Mouse (Mus musculus) hindbrain, postnatal 0 days (tissue): ENCODE results near the gene Sult6b2. TPM values are rescaled to one million over a fixed set of nuclear protein-coding genes. Genes with fewer than 3 reads are reported as not detected.

Experiments used
- ATAC-seq: fragments of 200-750 bp; cut with Nextera tagmentation; 2 replicates; pipeline ENCODE4 v1.8.0; 2017; ENCODE audit warnings: mild to moderate bottlenecking, moderate TSS enrichment, moderate library complexity
- DNase-seq: peaks from one replicate; pipeline ENCODE4 v3.0.0-alpha.2; 2015; ENCODE audit warnings: low spot score
- H3K27ac ChIP-seq: fragments of 300-500 bp; sonication (generic); 2 replicates; pipeline ENCODE4 v1.5.1; 2014; ENCODE audit warnings: mild to moderate bottlenecking
- H3K27me3 ChIP-seq: fragments of 300-500 bp; sonication (generic); 2 replicates; pipeline ENCODE4 v1.6.1; 2014; ENCODE audit warnings: low read length, mixed read lengths; ENCODE audit not compliant: insufficient read depth
- H3K36me3 ChIP-seq: fragments of 300-500 bp; sonication (generic); 2 replicates; pipeline ENCODE4 v1.6.1; 2014; ENCODE audit warnings: low read length, mixed read lengths; ENCODE audit not compliant: insufficient read depth
- H3K4me1 ChIP-seq: fragments of 300-500 bp; sonication (generic); 2 replicates; pipeline ENCODE4 v1.6.1; 2014; ENCODE audit warnings: antibody characterized with exemption, low read length, mixed read lengths; ENCODE audit not compliant: insufficient read depth
- H3K4me2 ChIP-seq: fragments of 300-500 bp; sonication (generic); 2 replicates; pipeline ENCODE4 v1.6.1; 2014; ENCODE audit warnings: low read depth, mild to moderate bottlenecking, low read length, moderate library complexity, mixed read lengths
- H3K4me3 ChIP-seq: fragments of 300-500 bp; sonication (generic); 2 replicates; pipeline ENCODE4 v1.5.1; 2014; ENCODE audit warnings: low read length
- H3K9ac ChIP-seq: fragments of 300-500 bp; sonication (generic); replicated peaks from 2 replicates; pipeline ENCODE4 v1.6.1; 2014; ENCODE audit warnings: mild to moderate bottlenecking, low read length, moderate library complexity, mixed read lengths
- H3K9me3 ChIP-seq: fragments of 300-500 bp; sonication (generic); 2 replicates; pipeline ENCODE4 v1.6.1; 2016; ENCODE audit warnings: low read length, mixed read lengths
- CTCF ChIP-seq: IDR thresholded peaks from 2 replicates; pipeline ENCODE4 v1.5.1; 2016; ENCODE audit warnings: antibody characterized with exemption, control low read depth, low read depth
- WGBS: fragments of 180-500 bp; shearing (Covaris S2); extraction: QIAGEN DNeasy Blood & Tissue Kit; methylation state at CpG from one replicate; pipeline ENCODE4 v1.1.7; 2014; 5-methylcytosine and 5-hydroxymethylcytosine counted together
- polyA plus RNA-seq: library from polyadenylated mRNA; unstranded; fragments of >200 nt; fragmentation: Nextera tagmentation; extraction: Ambion mirVana; gene quantifications from 2 replicates; pipeline ENCODE4 v1.2.1, GENCODE M21; 2015
- total RNA-seq: library from RNA; depleted of rRNA; stranded (reverse); fragments of >200 nt; gene quantifications from 2 replicates; pipeline ENCODE4 v1.2.3, GENCODE M21; 2014

The Sult6b2 gene
- total and polyA plus RNA-seq, 2 experiments from 2014 or later = 0.28 TPM; not detected in 1

DNA sequence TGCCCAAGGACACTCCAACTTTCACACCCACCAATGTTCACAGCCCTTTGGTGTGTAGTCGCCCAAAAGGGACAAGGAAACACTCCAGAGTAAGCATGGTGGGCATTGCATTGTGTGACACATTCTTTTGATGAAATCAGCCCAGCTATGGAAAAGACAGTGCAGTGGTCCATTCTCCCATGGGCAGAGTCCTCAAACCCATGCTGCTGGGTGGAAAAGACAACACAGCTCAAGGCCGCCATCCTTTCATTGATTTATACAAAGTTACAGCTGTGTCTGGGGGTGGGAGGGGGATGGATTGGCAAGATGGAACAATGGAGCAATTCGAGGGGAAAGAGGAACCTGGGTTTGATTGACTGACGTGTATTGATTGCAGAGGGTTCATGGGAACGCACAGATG is 8.7 kb upstream of the Sult6b2 start:
- 49% methylated on average over 5 of the region's 5 CpGs for WGBS
- Histone ChIP-seq H3K36me3 (no peaks in the 10 kb centered on the region), H3K9me3 (no peaks in the 10 kb centered on the region), H3K4me3 (no peak overlapping the region), H3K27me3 (no peaks in the 10 kb centered on the region), H3K4me2 (no peak overlapping the region), H3K9ac (no peak overlapping the region), H3K4me1 (no peaks in the 10 kb centered on the region), H3K27ac (no peak overlapping the region)
- TF ChIP-seq CTCF = no peak
- DNase-seq (no peak), ATAC-seq (no peak)

DNA sequence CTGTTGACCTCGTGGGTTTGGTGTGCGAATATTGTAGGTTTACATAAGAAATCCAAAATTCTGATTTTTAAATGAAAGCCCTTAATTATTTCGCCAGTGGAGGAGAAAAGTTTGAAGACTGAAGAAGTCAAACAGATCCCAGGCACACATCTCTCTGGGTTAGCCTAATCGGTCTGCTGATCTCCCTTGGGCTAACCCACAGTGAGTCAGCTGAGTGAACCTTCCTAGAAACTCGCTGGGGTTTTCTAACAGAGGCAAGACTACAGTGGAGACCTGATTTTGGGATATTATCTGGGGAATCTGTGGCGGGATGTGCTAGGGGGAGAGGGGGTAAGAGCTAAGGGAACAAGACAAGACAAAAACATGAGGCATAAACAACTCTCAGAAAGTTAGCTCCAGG is 5.9 kb upstream of the Sult6b2 start:
- ATAC-seq (no peak), DNase-seq (no peak)
- Histone ChIP-seq H3K36me3 (no peaks in the 10 kb centered on the region), H3K4me1 (no peaks in the 10 kb centered on the region), H3K27ac (no peak overlapping the region), H3K9me3 (no peaks in the 10 kb centered on the region), H3K4me2 (no peak overlapping the region), H3K9ac (no peak overlapping the region), H3K4me3 (no peak overlapping the region), H3K27me3 (no peaks in the 10 kb centered on the region)
- no peak for TF ChIP-seq CTCF
- 70% methylated on average over 6 of the region's 6 CpGs for WGBS

DNA sequence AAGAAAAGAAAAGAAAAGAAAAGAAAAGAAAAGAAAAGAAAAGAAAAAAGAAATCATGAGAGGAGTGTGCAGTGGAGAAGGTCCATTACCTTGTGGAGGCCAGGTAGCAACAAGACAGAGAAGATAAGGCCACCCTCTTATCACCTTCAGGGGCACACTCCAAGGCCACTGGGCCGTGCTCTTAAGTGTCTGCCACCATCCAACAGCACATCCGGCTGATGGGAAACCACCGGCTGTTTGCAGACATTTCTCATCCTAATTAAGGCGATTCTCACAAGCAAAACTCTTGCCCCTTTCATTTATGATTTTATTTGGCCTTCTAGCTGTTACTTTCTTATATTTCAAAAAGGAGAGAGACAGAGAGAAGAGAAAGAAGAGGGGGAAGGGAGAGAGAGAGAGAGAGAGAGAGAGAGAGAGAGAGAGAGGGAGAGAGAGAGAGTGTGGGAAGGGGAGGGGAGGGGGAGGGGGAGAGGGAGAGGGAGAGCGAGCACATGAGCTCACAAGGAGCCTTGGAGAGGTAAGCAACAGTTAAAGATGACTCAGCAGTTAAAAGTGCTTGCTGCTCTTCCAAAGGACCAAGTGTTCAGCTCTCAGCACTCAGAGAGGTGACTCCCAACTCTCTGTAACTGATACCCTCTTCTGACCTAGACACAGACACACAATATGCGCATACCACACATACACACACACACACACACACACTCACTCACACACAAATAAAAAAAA is 5.2 kb upstream of the Sult6b2 start:
- no peak overlapping the region for H3K4me3 ChIP-seq
- no peaks in the 10 kb centered on the region for H3K9me3 ChIP-seq
- DNase-seq = no peak
- H3K27ac ChIP-seq = no peak overlapping the region
- no peaks in the 10 kb centered on the region for H3K36me3 ChIP-seq
- H3K4me2 ChIP-seq = no peak overlapping the region
- no peak for ATAC-seq
- no peak for TF ChIP-seq CTCF
- WGBS = 57% methylated on average over 6 of the region's 6 CpGs
- no peaks in the 10 kb centered on the region for H3K4me1 ChIP-seq
- H3K9ac ChIP-seq = no peak overlapping the region
- no peaks in the 10 kb centered on the region for H3K27me3 ChIP-seq

DNA sequence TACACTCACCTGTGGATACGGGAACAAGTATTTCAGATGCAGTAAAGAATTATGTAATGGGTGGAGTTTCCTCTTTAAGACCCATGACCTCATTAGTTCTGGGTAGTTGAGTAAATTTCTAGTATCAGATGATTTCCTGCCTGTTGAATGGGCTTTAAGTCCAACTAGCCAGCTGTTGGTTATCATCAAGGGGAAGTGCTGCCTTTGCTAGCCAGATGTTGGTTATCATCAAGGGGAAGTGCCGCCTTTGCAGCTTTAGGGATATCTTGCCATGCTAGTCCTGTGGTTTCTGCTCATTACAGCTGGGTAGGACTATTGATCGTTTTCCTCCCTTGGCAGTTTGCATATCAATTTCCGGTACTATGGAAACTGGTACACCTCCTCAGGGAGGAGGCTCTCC is 2.0 kb upstream of the Sult6b2 start:
- WGBS = 88% methylated on average over 4 of the region's 4 CpGs
- no peak overlapping the region for H3K9ac ChIP-seq

DNA sequence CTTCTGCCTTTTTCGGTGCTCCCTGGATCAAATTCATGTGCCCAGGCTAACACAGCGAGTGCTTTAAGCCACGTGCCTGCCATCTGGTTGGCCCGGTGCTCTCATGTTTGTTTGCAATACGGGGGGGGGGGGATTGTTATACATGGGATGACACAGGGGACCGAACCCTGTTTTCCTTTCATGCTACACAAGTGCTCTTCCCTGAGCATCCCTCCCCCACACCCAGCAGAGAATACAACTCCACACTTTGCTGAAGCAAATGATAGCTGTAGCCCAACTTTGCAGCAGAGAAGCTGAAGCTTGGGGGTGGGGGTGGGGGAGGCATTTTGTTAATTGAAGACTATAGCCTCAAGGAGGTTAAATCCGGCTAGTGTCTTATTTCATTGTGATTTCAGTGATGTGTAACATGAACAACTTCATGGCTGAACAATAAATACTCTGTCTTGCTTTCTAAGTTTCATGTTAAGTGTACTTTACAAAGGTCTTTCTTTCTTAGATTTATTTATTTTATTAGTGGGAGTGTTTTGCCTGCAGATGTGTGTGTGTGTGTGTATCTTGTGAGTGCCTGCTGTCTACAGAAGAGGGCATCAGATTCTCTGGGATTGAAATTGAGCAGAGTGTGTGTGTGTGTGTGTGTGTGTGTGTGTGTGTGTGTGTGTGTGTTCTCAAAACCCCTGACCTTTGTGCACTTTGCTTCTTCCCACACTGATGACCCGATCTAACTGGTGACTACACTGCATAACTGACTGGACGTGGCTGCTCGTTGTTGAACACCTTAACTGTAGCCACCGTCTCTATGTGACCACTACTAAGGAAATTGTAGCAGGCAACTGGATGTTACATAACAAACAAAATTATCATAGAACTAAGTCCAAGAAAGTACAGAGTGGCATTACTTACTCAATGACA is 1.4 kb downstream of the Sult6b2 start:
- Histone ChIP-seq H3K9me3 (no peaks in the 10 kb centered on the region), H3K4me2 (no peak overlapping the region), H3K36me3 (no peaks in the 10 kb centered on the region), H3K27me3 (no peaks in the 10 kb centered on the region), H3K4me1 (no peaks in the 10 kb centered on the region), H3K4me3 (no peak overlapping the region), H3K9ac (no peak overlapping the region), H3K27ac (no peak overlapping the region)
- ATAC-seq (no peak), DNase-seq (no peak)
- 53% methylated on average over 11 of the region's 11 CpGs for WGBS
- TF ChIP-seq CTCF = no peak

More for the DNA sequence above, 2.0 kb upstream of the Sult6b2 start:
- H3K4me1 ChIP-seq = no peaks in the 10 kb centered on the region
- no peaks in the 10 kb centered on the region for H3K36me3 ChIP-seq
- no peaks in the 10 kb centered on the region for H3K27me3 ChIP-seq
- H3K4me2 ChIP-seq = no peak overlapping the region
- no peak overlapping the region for H3K4me3 ChIP-seq
- no peak overlapping the region for H3K27ac ChIP-seq
- H3K9me3 ChIP-seq = no peaks in the 10 kb centered on the region
- ATAC-seq = no peak
- TF ChIP-seq CTCF = no peak
- no peak for DNase-seq

DNA sequence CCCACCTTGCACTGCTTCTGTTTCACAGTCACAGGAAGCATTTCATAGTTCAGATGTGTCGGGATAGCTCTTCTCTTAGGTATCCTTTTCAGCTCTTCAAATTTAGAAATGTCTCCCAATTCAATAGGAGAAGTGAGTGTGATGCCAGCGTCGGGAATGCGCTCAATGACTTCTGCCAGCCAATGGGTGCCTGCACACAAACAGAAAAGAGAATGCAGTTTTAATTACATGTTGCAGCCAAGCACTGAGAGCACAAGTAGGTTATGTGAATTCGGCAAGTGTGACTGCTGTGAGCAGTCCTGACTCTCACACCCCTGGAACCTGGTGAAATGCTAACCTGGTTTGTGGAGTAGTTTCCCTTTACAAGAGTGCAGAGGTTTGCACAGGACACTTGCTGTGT is 2.6 kb downstream of the Sult6b2 start:
- no peaks in the 10 kb centered on the region for H3K27me3 ChIP-seq
- WGBS = 71% methylated on average over 5 of the region's 5 CpGs
- H3K4me3 ChIP-seq = no peak overlapping the region
- no peak for TF ChIP-seq CTCF
- no peak overlapping the region for H3K9ac ChIP-seq
- no peaks in the 10 kb centered on the region for H3K4me1 ChIP-seq
- H3K36me3 ChIP-seq = no peaks in the 10 kb centered on the region
- no peak overlapping the region for H3K4me2 ChIP-seq
- H3K9me3 ChIP-seq = no peaks in the 10 kb centered on the region
- no peak overlapping the region for H3K27ac ChIP-seq
- no peak for DNase-seq
- ATAC-seq = no peak
